19 mouse cellular contexts compared by ENCODE assay signal in the genomic region with DNA sequence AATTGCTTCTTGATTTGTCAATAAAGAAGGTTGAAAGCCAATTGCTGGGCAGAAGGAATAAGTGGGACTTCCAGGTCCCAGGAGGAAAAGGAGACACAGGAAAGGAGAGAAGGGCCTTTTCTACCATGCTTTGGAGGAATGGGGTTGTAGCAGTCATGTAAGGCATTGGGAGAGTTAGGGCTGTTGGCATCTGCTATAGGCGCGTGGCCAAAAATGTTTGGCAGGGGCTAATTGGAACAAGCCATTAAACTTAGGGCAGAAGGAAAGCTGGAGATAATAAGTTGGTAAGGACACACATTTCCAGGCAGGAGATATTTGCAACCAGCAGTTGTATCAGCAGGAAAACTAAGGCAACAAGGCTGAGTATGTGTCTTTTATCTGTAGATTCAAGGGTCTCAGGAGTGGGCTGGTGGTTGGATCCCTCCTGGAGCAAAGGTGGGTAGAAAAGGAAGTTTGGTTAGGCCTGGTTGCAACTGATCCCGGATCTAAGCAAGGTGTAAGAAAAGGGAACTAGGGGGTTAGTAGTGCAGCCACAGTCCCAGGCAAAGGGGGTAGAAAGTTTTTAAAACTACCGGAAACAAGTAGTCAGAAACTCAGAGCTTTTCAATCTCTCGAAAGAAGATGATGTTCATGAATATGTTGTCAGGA. TPM values are rescaled to one million over a fixed set of nuclear protein-coding genes. Genes with fewer than 3 reads are reported as not detected.
DNase-seq lines count a peak whose midpoint lies in the region; ATAC-seq and TF ChIP-seq lines count a peak whose summit lies in the region.
"Had no signal": no experiment of that assay in that cellular context is flagged by ENCODE, and none has a peak within 500 bp of the region (broad histone marks: within the 10 kb centered on the region; RNA-seq: fewer than 3 reads in every experiment).

No protein-coding gene starts in this region.

- 0 out of 2 replicates have a peak, but pooled peaks cover 5% of the 10 kb centered on the region for H3K4me1 ChIP-seq in forebrain, postnatal 0 days (ENCODE audit: insufficient read depth)
- no peaks in the 10 kb centered on the region for H3K4me1 ChIP-seq in forebrain, embryonic 11.5 days (replicated peaks; ENCODE audit: control insufficient read depth, insufficient read depth, low read length)
- H3K4me1 ChIP-seq in MEL (ENCODE audit: control insufficient read depth in 1 of 2, insufficient read depth in 2 of 2, low read length in 2 of 2): peaks cover 0 to 4% of the 10 kb centered on the region in 2 experiments; a peak in 2 of 4 replicates
- H3K4me1 ChIP-seq: embryonic facial prominence, embryonic 15.5 days; midbrain, embryonic 12.5 days; neural tube, embryonic 13.5 days; stomach, embryonic 15.5 days had no signal

- intact Hi-C loops in heart, postnatal 36 days (cut with DNase I): no loop called here

- H3K27me3 ChIP-seq in forebrain, postnatal 0 days (ENCODE audit: insufficient read depth, low read length): no peaks in the 10 kb centered on the region
- no peaks in the 10 kb centered on the region for H3K27me3 ChIP-seq in forebrain, embryonic 11.5 days (ENCODE audit: control insufficient read depth, insufficient read depth, low read length)
- H3K27me3 ChIP-seq in MEL (ENCODE audit: control insufficient read depth in 1 of 2, insufficient read depth in 2 of 2, low read length in 2 of 2): no peaks in the 10 kb centered on the region
- H3K27me3 ChIP-seq: embryonic facial prominence, embryonic 15.5 days; midbrain, embryonic 12.5 days; stomach, embryonic 15.5 days had no signal

- ATAC-seq in forebrain, postnatal 0 days: no peak
- no peak for ATAC-seq in forebrain, embryonic 11.5 days (replicated peaks; ENCODE audit: low FRiP score)
- no peak for ATAC-seq in monocyte, adult 5-6 weeks (replicated peaks; ENCODE audit: insufficient number of reproducible peaks, low FRiP score, low TSS enrichment, poor library complexity, severe bottlenecking)
- ATAC-seq: lung, postnatal 0 days; Patski had no signal

- no peak overlapping the region for H3K27ac ChIP-seq in forebrain, postnatal 0 days (ENCODE audit: low read depth, low read length)
- H3K27ac ChIP-seq in forebrain, embryonic 11.5 days (ENCODE audit: low read depth, low read length): no peak overlapping the region
- no peak overlapping the region for H3K27ac ChIP-seq in MEL (ENCODE audit: control insufficient read depth, low read depth, low read length)
- H3K27ac ChIP-seq: embryonic facial prominence, embryonic 15.5 days; hindbrain, embryonic 14.5 days; midbrain, embryonic 12.5 days; neural tube, embryonic 13.5 days; stomach, embryonic 15.5 days had no signal

- TF ChIP-seq EP300 in MEL (IDR thresholded peaks at IDR 0.05; ENCODE audit: low read depth in 1 of 2, low read length in 2 of 2): peak; percentile 21 to 36; a peak in 2 of 4 replicates

- H3K9ac ChIP-seq in forebrain, postnatal 0 days: no peak overlapping the region
- H3K9ac ChIP-seq in forebrain, embryonic 11.5 days (ENCODE audit: low read length): no peak overlapping the region
- H3K9ac ChIP-seq in MEL (ENCODE audit: control insufficient read depth, low read depth, low read length, poor library complexity, severe bottlenecking): no peak overlapping the region
- H3K9ac ChIP-seq: embryonic facial prominence, embryonic 15.5 days; hindbrain, embryonic 14.5 days; midbrain, embryonic 12.5 days; neural tube, embryonic 13.5 days; stomach, embryonic 15.5 days had no signal

- 86% methylated on average over 5 of the region's 5 CpGs for WGBS in forebrain, postnatal 0 days
- WGBS in forebrain, embryonic 11.5 days: 92% methylated on average over 5 of the region's 5 CpGs

- TF ChIP-seq RAD21 in MEL (IDR thresholded peaks at IDR 0.05; ENCODE audit: low read depth, low read length): no peak

- no peak for TF ChIP-seq POLR2A in MEL (IDR thresholded peaks at IDR 0.05; ENCODE audit: control insufficient read depth in 1 of 2, insufficient read depth in 1 of 2, low read depth in 1 of 2, low read length in 2 of 2, poor library complexity in 1 of 2)
- TF ChIP-seq POLR2A in brain, embryonic 14.5 days (IDR thresholded peaks at IDR 0.05; ENCODE audit: borderline replicate concordance, extremely low read depth, insufficient read depth, insufficient read length, poor library complexity, severe bottlenecking): no peak

- no peak for TF ChIP-seq CTCF in forebrain, postnatal 0 days (IDR thresholded peaks at IDR 0.05; ENCODE audit: low read depth)
- no peak for TF ChIP-seq CTCF in MEL (IDR thresholded peaks at IDR 0.05 in 2 of 3, conservative IDR thresholded peaks at IDR 0.05 in 1 of 3; ENCODE audit: control insufficient read depth in 1 of 3, insufficient read depth in 1 of 3, low read depth in 2 of 3, low read length in 3 of 3, poor library complexity in 1 of 3, severe bottlenecking in 1 of 3)
- TF ChIP-seq CTCF in brain, embryonic 14.5 days (IDR thresholded peaks at IDR 0.05; ENCODE audit: borderline replicate concordance, extremely low read depth, insufficient read depth, insufficient read length): no peak

- peak; percentile 43 for DNase-seq in forebrain, postnatal 0 days
- no peak for DNase-seq in forebrain, embryonic 11.5 days (ENCODE audit: low spot score)
- peak; percentile 56 for DNase-seq in MEL (ENCODE audit: low read depth, low spot score)
- peak; percentile 64 for DNase-seq in brain, embryonic 14.5 days (ENCODE audit: low read depth)
- peak; percentile 42 to 57 for DNase-seq in heart, postnatal 36 days
- no peak for DNase-seq in frontal cortex, postnatal 25 days (ENCODE audit: low spot score in 2 of 2)
- DNase-seq in frontal cortex, postnatal 36 days (ENCODE audit: low spot score in 2 of 2): no peak
- DNase-seq: cerebellum, adult 9-11 months; kidney, adult 9 months; thymus, postnatal 4 days had no signal

- no peak overlapping the region for H3K4me2 ChIP-seq in forebrain, postnatal 0 days (ENCODE audit: low read depth)
- H3K4me2 ChIP-seq in forebrain, embryonic 11.5 days (ENCODE audit: low read depth, low read length, severe bottlenecking): no peak overlapping the region
- H3K4me2 ChIP-seq: embryonic facial prominence, embryonic 15.5 days; hindbrain, embryonic 14.5 days; midbrain, embryonic 12.5 days; neural tube, embryonic 13.5 days; stomach, embryonic 15.5 days had no signal

- no peaks in the 10 kb centered on the region for H3K9me3 ChIP-seq in forebrain, postnatal 0 days (ENCODE audit: low read length)
- no peaks in the 10 kb centered on the region for H3K9me3 ChIP-seq in forebrain, embryonic 11.5 days (ENCODE audit: control insufficient read depth, low read length)
- H3K9me3 ChIP-seq in MEL (replicated peaks; ENCODE audit: insufficient read depth, low read length): no peaks in the 10 kb centered on the region
- H3K9me3 ChIP-seq: embryonic facial prominence, embryonic 15.5 days; midbrain, embryonic 12.5 days; neural tube, embryonic 13.5 days; stomach, embryonic 15.5 days had no signal

- H3K4me3 ChIP-seq in forebrain, postnatal 0 days (ENCODE audit: low read depth, low read length): no peak overlapping the region
- H3K4me3 ChIP-seq in forebrain, embryonic 11.5 days (ENCODE audit: low read depth, low read length): no peak overlapping the region
- no peak overlapping the region for H3K4me3 ChIP-seq in MEL (ENCODE audit: control insufficient read depth in 1 of 2, insufficient read depth in 1 of 2, low read depth in 2 of 2, low read length in 2 of 2)
- H3K4me3 ChIP-seq: embryonic facial prominence, embryonic 15.5 days; midbrain, embryonic 12.5 days; neural tube, embryonic 13.5 days; stomach, embryonic 15.5 days had no signal

- H3K79me2 ChIP-seq in MEL (ENCODE audit: control insufficient read depth, insufficient read depth, low read length, poor library complexity): no peaks in the 10 kb centered on the region

- H3K36me3 ChIP-seq in forebrain, postnatal 0 days (ENCODE audit: insufficient read depth): no peaks in the 10 kb centered on the region
- H3K36me3 ChIP-seq in forebrain, embryonic 11.5 days (ENCODE audit: control insufficient read depth, insufficient read depth, low read length): no peaks in the 10 kb centered on the region
- H3K36me3 ChIP-seq in MEL (ENCODE audit: control insufficient read depth in 1 of 2, insufficient read depth in 2 of 2, low read length in 2 of 2): no peaks in the 10 kb centered on the region; a peak in 1 of 4 replicates
- H3K36me3 ChIP-seq: embryonic facial prominence, embryonic 15.5 days; midbrain, embryonic 12.5 days; neural tube, embryonic 13.5 days; stomach, embryonic 15.5 days had no signal

TF ChIP-seq in MEL, 35 proteins besides CTCF, POLR2A, EP300 and RAD21:
- TF ChIP-seq TAL1 (IDR thresholded peaks at IDR 0.05; ENCODE audit: low read length) (peak; percentile 31; the same call in 1 of the 2 replicates), ETS1 (IDR thresholded peaks at IDR 0.05; ENCODE audit: low read depth, low read length) (no peak)

RNA-seq across cellular contexts. Expression of gene Six2, which starts 40.1 kb away (rescaled TPM):
- total RNA-seq in forebrain, postnatal 0 days (2014; rRNA removed): 0.92 and 1.1 TPM in 2 replicates
- polyA plus RNA-seq in forebrain, postnatal 0 days (2015; fragmentation: Nextera tagmentation; extraction: Ambion mirVana): 0.39 and 0.70 TPM in 2 replicates
- polyA plus RNA-seq in forebrain, embryonic 11.5 days (2014; fragmentation: Nextera tagmentation; extraction: Ambion mirVana): 12.5 and 12.6 TPM in 2 replicates
- 5.8 and 6.4 TPM in 2 replicates for total RNA-seq in MEL (2012; rRNA removed)
- 10 to 100 TPM in 1 of 2 experiments, not detected in 1; 81.4 TPM for polyA plus RNA-seq in MEL (2012; ENCODE audit: insufficient read depth in 1 of 2, insufficient read length in 2 of 2, low read depth in 1 of 2, low replicate concordance in 2 of 2, missing spikeins in 1 of 2)
- polyA plus RNA-seq in brain, embryonic 14.5 days (2012; rRNA removed): 1.3 and 3.1 TPM in 2 replicates
- total RNA-seq in heart, postnatal 36 days (2021): under 1 TPM; 0.30 to 0.33 TPM
- total RNA-seq in monocyte, adult 5-6 weeks (2017): not detected in 3 replicates
- total RNA-seq: liver, adult 2 months had no signal
- polyA plus RNA-seq: liver, adult 2 months; lung, postnatal 0 days; neural tube, embryonic 13.5 days; Patski had no signal

Comparison
In these comparisons a context has a peak if more than half of its experiments do, and no peak if none do; other contexts are left out.
1. DNase-seq: peak in forebrain, postnatal 0 days (single experiment), MEL (single experiment), brain, embryonic 14.5 days (single experiment) and heart, postnatal 36 days (2 of 2); none in forebrain, embryonic 11.5 days (single experiment), frontal cortex, postnatal 25 days (0 of 2) and frontal cortex, postnatal 36 days (0 of 2).